Mouse (Mus musculus) heart, adult 2 months (tissue): ENCODE results near the gene Grk3. TPM values are rescaled to one million over a fixed set of nuclear protein-coding genes. Genes with fewer than 3 reads are reported as not detected.

ENCODE experiments used
- DNase-seq, 2 experiments: peaks; one replicate each; pipeline ENCODE4 v3.0.0; 2021
- H3K27ac ChIP-seq: fragments of 200-600 bp; 2 replicates; pipeline ENCODE4 v1.8.1; 2022
- H3K27me3 ChIP-seq: fragments of 200-500 bp; 2 replicates; pipeline ENCODE4 v1.6.1; 2012; ENCODE audit warnings: mild to moderate bottlenecking, low read length, inconsistent platforms, mixed read lengths; ENCODE audit not compliant: control insufficient read depth, insufficient read depth
- H3K36me3 ChIP-seq: fragments of 200-500 bp; 2 replicates; pipeline ENCODE4 v1.6.1; 2012; ENCODE audit warnings: low read length, inconsistent platforms; ENCODE audit not compliant: control insufficient read depth, insufficient read depth
- H3K4me1 ChIP-seq: fragments of 200-500 bp; 2 replicates; pipeline ENCODE4 v1.6.1; 2011; ENCODE audit warnings: low read length; ENCODE audit not compliant: control insufficient read depth, insufficient read depth
- H3K4me3 ChIP-seq: fragments of 200-600 bp; 2 replicates; pipeline ENCODE4 v1.8.1; 2022
- H3K79me2 ChIP-seq: fragments of 200-500 bp; replicated peaks from 2 replicates; pipeline ENCODE4 v1.6.1; 2012; ENCODE audit warnings: mild to moderate bottlenecking, inconsistent platforms, low read length, moderate library complexity, mixed read lengths; ENCODE audit not compliant: control insufficient read depth, insufficient read depth
- H3K9ac ChIP-seq: fragments of 200-500 bp; 2 replicates; pipeline ENCODE4 v1.6.1; 2012; ENCODE audit warnings: low read depth, mild to moderate bottlenecking, control low read depth, inconsistent platforms, low read length, mixed read lengths
- CTCF ChIP-seq: fragments of 200-600 bp; IDR thresholded peaks from 2 replicates; pipeline ENCODE4 v1.8.1; 2022; ENCODE audit warnings: antibody characterized with exemption, mild to moderate bottlenecking, moderate library complexity
- EP300 ChIP-seq: fragments of 200-500 bp; IDR thresholded peaks from 2 replicates; pipeline ENCODE4 v1.6.1; 2011; ENCODE audit warnings: low read depth, low read length, control low read depth; ENCODE audit not compliant: insufficient read depth
- POLR2A ChIP-seq: fragments of 200-500 bp; IDR thresholded peaks from 2 replicates; pipeline ENCODE4 v1.6.1; 2011; ENCODE audit warnings: mild to moderate bottlenecking, low read depth, low read length, control low read depth; ENCODE audit not compliant: insufficient read depth
- WGBS: fragments of 180-500 bp; shearing (Covaris S2); methylation state at CpG from one replicate; pipeline ENCODE4 v1.1.7; 2018; 5-methylcytosine and 5-hydroxymethylcytosine counted together
- intact Hi-C: fragments of 180-260 bp; cut with DNase I; formaldehyde crosslinking; loops from one replicate; pipeline ENCODE4 v1.15.1; 2025
- polyA plus RNA-seq: library from polyadenylated mRNA; depleted of rRNA; stranded (reverse); fragments of >200 nt; gene quantifications from 2 replicates; pipeline ENCODE4 v1.2.3, GENCODE M21; 2012
- total RNA-seq, 2 experiments: library from RNA; stranded (reverse); gene quantifications; 2 replicates each; pipeline ENCODE4 v1.2.3; 2021

Gene Grk3
- total and polyA plus RNA-seq, 3 experiments, result 4.9 to 8.4 (median 5.2) TPM

DNA sequence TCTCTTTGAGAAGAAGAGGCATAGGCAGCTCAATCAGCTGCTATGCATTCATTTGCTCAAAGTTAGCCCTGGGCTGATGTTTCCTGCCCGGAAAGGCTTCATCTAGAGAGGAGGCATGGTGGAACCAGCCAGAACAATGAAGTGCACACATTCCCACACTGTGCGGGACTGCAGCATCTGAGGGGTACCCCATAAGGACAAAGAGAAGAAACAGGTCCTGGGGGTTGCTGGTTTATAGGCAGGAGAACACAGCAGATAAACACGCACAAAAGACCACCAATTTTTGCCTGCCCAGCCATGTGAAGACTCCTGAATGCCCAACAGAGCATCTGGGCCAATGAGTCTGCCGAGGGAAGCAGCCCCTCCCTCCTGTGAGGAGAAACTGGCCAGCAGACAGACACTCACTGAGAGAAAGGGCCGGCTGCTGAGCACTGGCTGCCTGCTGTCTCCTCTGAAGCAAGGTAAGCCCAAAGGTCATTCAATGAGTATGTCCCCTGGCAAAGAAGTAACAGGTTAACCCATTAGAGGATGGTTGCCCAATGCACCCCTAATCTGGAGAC is 12.7 kb downstream of the Grk3 start:
- no peak overlapping the region for H3K9ac ChIP-seq

DNA sequence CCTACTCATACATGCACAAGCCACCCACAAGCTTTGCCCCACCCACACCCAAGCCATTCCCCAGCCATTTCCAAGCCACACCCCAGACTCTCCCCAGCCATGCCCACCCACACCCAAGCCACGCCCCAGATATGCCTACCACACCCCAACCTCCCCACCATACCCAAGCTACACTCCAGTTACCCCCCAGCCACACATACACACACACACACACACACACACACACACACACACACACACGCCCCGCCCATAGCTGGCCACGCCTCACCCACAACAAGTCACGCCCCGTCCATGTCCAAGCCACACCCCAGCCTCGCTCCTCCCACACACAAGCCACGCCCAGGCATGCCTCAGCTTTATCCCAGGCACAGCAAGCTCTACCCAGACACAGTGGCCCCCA is 16.4 kb downstream of the Grk3 start:
- Histone ChIP-seq H3K27me3 (no peaks in the 10 kb centered on the region), H3K79me2 (no peaks in the 10 kb centered on the region), H3K36me3 (no peaks in the 10 kb centered on the region), H3K9ac (no peak overlapping the region), H3K27ac (no peak overlapping the region), H3K4me3 (no peak overlapping the region), H3K4me1 (no peaks in the 10 kb centered on the region; the same call in 1 of the 2 replicates)
- no peak for DNase-seq
- no peak for TF ChIP-seq CTCF
- no peak for TF ChIP-seq EP300
- TF ChIP-seq POLR2A, result no peak
- WGBS, result 84% methylated on average over 8 of the region's 8 CpGs
- intact Hi-C loops, result no loop called here

More for the DNA sequence above, 12.7 kb downstream of the Grk3 start:
- Histone ChIP-seq H3K27ac (no peak overlapping the region), H3K27me3 (no peaks in the 10 kb centered on the region), H3K79me2 (no peaks in the 10 kb centered on the region), H3K36me3 (no peaks in the 10 kb centered on the region), H3K4me1 (no peaks in the 10 kb centered on the region), H3K4me3 (no peak overlapping the region)
- 53% methylated on average over 5 of the region's 5 CpGs for WGBS
- intact Hi-C loops, result no loop called here
- no peak for DNase-seq
- TF ChIP-seq CTCF, result no peak
- no peak for TF ChIP-seq POLR2A
- no peak for TF ChIP-seq EP300

DNA sequence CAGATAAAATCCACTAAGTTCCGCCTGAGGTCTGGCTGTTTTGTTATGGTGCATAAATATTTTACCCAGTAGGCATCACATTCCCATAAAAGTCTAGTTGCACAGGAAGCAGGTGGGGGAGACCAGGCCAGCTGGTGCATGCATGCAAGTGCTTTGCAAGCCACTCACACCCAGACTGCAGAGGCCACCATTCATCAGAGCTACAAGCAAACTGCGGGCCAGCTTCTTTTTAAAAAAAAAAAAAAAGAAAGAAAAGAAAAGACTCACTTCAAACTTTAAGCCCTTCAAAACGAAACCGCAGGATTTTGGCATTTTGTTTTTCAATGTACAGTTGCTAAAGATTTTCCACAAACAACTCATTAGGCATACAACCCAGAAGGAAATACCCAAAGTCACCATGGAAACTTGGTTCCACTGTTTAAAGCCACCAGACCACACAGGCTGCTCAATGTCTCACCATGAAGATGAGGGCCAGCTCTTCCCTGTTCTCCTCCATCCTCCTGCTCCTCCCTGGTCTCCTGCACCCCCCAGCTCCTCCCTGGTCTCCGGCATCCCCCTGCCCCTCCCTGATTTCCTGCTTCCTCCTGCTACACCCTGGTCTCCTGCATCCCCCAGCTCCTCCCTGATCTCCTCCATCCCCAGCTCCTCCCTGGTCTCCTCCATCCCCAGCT is 17.9 kb downstream of the Grk3 start:
- no peak overlapping the region for H3K4me3 ChIP-seq
- no peaks in the 10 kb centered on the region; the same call in 1 of the 2 replicates for H3K4me1 ChIP-seq
- no peak for TF ChIP-seq CTCF
- TF ChIP-seq EP300, result no peak
- no peak for TF ChIP-seq POLR2A
- H3K79me2 ChIP-seq, result no peaks in the 10 kb centered on the region
- no peak overlapping the region for H3K27ac ChIP-seq
- DNase-seq, result no peak
- no peaks in the 10 kb centered on the region for H3K27me3 ChIP-seq
- H3K36me3 ChIP-seq, result no peaks in the 10 kb centered on the region
- no peak overlapping the region for H3K9ac ChIP-seq
- intact Hi-C loops, result no loop called here
- WGBS, result 69% methylated on average over 5 of the region's 5 CpGs

DNA sequence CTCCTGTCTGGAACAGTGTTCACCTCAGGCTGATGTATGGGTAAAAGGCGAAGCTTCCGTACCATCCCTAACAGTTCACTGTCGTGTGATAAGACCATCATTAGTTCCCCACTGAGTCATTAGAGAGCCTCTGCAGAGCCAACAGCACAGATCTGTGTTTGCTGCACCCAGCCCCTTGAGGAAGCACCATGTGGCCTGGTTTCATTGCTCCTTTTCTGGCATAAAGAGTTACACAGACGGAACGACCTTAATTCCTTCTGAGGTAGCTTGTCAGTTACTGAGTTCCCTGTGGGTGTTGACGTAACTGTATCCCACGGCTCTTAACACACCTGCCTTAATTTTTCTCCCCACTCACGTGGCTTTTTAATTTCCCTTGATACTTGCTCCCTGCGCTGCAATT is 24.3 kb downstream of the Grk3 start:
- Histone ChIP-seq H3K36me3 (no peaks in the 10 kb centered on the region), H3K27ac (no peak overlapping the region), H3K27me3 (no peaks in the 10 kb centered on the region), H3K4me3 (no peak overlapping the region), H3K4me1 (no peaks in the 10 kb centered on the region; the same call in 1 of the 2 replicates), H3K79me2 (no peaks in the 10 kb centered on the region), H3K9ac (no peak overlapping the region)
- DNase-seq, result no peak
- no peak for TF ChIP-seq POLR2A
- TF ChIP-seq CTCF, result no peak
- no peak for TF ChIP-seq EP300
- WGBS, result 85% methylated on average over 9 of the region's 9 CpGs
- intact Hi-C loops, result no loop called here

DNA sequence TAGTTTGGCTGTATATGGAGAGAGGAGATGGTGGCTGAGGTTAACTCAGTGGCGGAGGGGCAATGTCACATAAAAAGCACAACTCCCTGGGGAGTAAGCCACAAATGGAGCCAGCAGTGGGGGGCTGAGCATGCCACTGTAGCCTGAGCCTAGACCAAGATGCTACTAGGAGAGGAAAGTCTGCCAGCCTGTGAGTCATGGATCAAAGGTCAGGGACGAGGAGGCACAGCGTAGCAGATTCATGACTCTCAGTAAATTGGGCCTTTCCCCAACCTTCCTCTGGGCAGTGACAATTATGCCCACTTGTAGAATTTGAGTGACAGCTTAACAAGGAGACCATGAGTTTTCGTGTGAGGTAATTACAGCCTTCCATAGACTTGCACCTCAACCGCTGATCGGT is 33.7 kb downstream of the Grk3 start:
- intact Hi-C loops, result no loop called here
- WGBS, result 84% methylated on average over 6 of the region's 6 CpGs
- no peaks in the 10 kb centered on the region for H3K79me2 ChIP-seq

DNA sequence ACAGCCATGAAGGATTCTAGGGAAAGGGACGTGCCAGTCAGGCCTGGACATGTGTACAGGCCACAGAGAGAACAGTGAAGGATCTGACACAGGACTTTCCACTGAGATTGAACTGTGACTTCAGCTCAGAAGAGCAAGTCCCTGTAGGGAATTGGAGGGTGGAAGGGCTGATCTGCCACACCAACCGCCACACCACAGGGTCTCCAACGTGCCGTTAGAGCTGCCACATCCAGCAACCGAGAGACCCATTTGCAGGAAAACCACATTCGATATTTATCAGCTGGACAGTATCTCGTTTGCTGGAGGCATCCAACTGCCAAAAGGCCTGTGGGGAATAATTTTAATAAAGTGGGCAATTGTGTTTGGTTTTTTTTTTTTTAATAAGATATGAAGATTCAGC is 35.9 kb downstream of the Grk3 start:
- intact Hi-C loops, result no loop called here
- Histone ChIP-seq H3K79me2 (no peaks in the 10 kb centered on the region), H3K4me3 (no peak overlapping the region), H3K4me1 (no peaks in the 10 kb centered on the region), H3K27me3 (no peaks in the 10 kb centered on the region), H3K27ac (no peak overlapping the region), H3K9ac (no peak overlapping the region), H3K36me3 (no peaks in the 10 kb centered on the region)
- 89% methylated on average over 7 of the region's 7 CpGs for WGBS
- TF ChIP-seq CTCF, result no peak
- no peak for TF ChIP-seq EP300
- no peak for TF ChIP-seq POLR2A
- no peak for DNase-seq

More for the DNA sequence above, 33.7 kb downstream of the Grk3 start:
- Histone ChIP-seq H3K4me1 (no peaks in the 10 kb centered on the region), H3K27ac (no peak overlapping the region), H3K27me3 (no peaks in the 10 kb centered on the region), H3K36me3 (no peaks in the 10 kb centered on the region), H3K4me3 (no peak overlapping the region), H3K9ac (no peak overlapping the region)
- TF ChIP-seq POLR2A (no peak), EP300 (no peak), CTCF (no peak)
- DNase-seq, result no peak
